Mouse (Mus musculus): Measurements from ENCODE around the gene Vps37d.

Gene Vps37d

GRCm38 (mm10) chr5:135029007-135029854, 48.8 kb downstream of the Vps37d start:
- peak; percentile 92 for DNase-seq (ENCODE audit: low read depth, low spot score)

- no peak for DNase-seq (ENCODE audit: low read depth, low spot score)
Measured at GRCm38 (mm10) chr5:135025899-135026298, 52.2 kb downstream of the Vps37d start.

GRCm38 (mm10) chr5:135024665-135025224, 53.3 kb downstream of the Vps37d start:
- DNase-seq (ENCODE audit: low read depth, low spot score) = peak; percentile 45

GRCm38 (mm10) chr5:135023344-135024173, 54.5 kb downstream of the Vps37d start, which contains the start of gene Stx1a:
Stx1a (plus strand) TSS chr5:135023482.
- peak; percentile 85 for DNase-seq (ENCODE audit: low read depth, low spot score)
